Mouse (Mus musculus) G1E (cell line): Measurements from ENCODE around the gene Lacc1.
"Not testable (repeated sequence)": the region's sequence is repeated elsewhere in the genome, so short reads cannot be mapped to it uniquely, and the experiment has no call there.

Source experiments
- CTCF ChIP-seq: IDR thresholded peaks from 2 replicates; pipeline ENCODE4 v1.5.1; 2012; ENCODE audit warnings: low read depth, low read length, inconsistent platforms, mixed read lengths
- GATA1 ChIP-seq: IDR thresholded peaks from 2 replicates; pipeline ENCODE4 v1.6.1; 2012; ENCODE audit warnings: borderline replicate concordance, low read length, inconsistent platforms, mixed read lengths
- POLR2AphosphoS5 ChIP-seq: IDR thresholded peaks from 2 replicates; pipeline ENCODE4 v1.6.1; 2012; ENCODE audit warnings: low read depth, low read length, inconsistent platforms; ENCODE audit not compliant: insufficient replicate concordance
- TAL1 ChIP-seq: conservative IDR thresholded peaks from 2 replicates; pipeline ENCODE4 v1.6.1; 2012; ENCODE audit warnings: low read depth, low read length, inconsistent platforms, mixed read lengths

DNA sequence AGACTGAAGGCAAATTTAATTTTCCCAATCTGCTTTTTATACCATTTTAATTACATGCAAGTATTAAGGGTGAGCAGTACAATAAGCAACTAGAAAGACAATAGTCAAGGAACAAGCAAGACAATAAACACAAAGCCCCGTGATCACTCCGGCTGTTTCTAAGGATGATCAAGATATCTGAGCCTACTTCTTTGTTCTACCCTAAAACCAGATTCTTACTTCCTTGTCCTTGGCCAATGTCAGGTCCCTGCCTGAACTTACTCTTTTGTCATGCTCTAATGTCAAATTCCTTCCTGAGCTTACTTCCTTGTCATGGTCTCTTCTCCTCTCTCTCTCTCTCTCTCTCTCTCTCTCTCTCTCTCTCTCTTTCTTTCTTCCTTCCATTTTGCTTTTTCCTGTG lies 46.4 kb downstream of the Lacc1 start:
- not testable (repeated sequence) for TF ChIP-seq CTCF, GATA1, TAL1, POLR2AphosphoS5
